Mouse (Mus musculus) lung, postnatal 25 days (tissue): ENCODE data around the gene Jhy.

Experiments used
- DNase-seq: peaks from one replicate; pipeline ENCODE4 v3.0.0; 2022; ENCODE audit warnings: low spot score

The Jhy gene

GRCm38 (mm10) chr9:40927351-40927980 lies 36.5 kb downstream of the Jhy start:
- no peak for DNase-seq

GRCm38 (mm10) chr9:40917871-40918613 lies 45.9 kb downstream of the Jhy start:
- no peak for DNase-seq

- no peak for DNase-seq
These were observed 55.0 kb downstream of the Jhy start for GRCm38 (mm10) chr9:40908915-40909314.

DNA sequence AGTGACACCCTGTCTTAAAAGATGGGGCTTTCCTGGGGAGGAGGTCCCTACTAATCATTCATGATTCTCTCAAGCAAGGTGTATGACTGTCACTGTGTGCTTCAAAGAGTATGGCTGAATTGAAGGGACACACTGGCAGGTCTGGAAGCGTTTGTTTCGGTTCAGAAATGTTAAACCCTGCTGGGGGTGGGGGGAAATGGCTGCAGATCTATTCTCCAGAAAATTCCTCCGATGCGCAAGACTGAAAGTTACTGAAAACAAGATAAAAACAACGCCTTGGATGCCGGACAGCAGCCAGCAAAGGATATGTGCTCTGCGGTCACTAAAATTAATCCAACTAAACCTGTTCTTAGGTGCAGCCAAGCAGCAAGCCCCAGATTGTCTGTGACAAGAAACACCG lies 55.5 kb downstream of the Jhy start:
- DNase-seq, result no peak

GRCm38 (mm10) chr9:40907413-40907812 lies 56.5 kb downstream of the Jhy start:
- no peak for DNase-seq

DNA sequence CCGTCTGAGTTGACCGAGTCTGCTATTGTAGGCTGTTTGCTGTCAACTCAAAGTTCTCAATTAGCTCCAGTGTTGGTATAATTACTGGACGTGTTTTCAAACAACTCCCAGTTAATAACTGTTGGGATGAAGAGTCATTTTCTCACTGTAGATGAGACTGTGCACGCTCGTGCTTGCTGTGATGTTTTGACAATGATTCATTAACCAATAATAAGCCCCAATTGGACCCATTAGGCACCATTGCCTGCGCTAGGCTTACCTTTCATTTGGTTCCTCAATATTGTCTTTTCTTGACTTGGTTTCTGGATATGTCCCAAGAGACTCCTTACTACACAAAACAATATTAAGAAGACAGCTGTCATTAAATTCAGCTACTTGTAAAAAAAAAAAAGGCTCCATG lies 71.5 kb downstream of the Jhy start:
- DNase-seq, result no peak

DNA sequence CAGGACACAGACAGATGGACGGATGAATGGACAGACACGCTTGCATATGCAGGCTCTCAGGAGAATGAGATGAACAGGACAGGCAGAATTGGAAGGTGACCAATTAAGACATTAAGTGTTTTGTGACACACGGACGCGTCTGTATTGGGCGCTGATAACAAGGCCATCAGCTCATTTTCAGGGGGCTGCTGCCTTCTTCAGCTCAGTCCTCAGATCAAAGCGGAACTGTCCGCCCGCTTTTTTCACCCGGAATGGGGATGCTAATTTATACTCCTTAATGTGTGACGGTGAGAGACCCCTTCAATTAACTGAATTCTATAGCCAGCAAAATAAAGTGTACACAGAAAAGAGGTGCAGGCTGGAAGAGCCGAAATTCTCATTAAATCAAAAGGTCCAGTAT lies 74.5 kb downstream of the Jhy start:
- DNase-seq, result no peak

DNA sequence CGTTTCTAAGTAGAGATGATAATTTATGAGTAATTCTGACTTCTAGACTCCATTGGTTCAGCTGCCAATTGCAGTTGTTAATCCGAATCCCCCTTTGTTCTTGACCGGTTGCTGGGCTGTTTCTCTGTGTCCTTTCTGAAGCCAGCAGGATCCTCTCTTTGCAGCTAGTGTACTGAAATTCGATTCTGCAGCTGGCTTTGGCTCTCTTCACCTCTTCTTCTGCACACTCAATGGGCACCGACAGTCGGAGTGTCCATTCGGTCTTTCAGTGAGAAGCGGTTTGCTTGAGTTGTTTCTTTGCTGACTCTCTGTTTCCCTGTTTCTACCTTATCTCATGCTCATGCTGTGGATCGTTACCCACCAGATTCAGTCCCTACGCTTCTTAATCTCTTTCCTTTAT lies 78.2 kb downstream of the Jhy start:
- no peak for DNase-seq

DNA sequence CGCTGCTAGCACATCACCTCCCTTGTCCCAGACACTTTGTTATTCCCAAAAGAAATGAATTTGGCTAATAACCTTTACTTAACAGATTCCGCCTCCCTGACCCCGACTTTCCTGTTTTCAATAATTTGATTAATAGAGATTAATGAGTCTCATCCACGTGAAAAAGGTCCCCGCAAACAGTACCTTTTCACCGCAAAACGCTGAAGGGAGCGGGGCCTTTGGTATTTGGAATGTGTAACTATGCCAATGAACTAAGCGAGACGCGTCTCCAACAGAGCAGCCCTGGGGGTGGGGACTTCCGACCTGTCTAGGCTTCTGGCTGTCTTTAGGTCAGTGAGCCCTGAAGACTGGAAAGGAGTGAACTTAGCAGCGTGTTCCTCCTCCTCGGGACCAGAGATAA lies 84.9 kb downstream of the Jhy start:
- no peak for DNase-seq

GRCm38 (mm10) chr9:40878291-40878945 lies 85.5 kb downstream of the Jhy start:
- no peak for DNase-seq

DNA sequence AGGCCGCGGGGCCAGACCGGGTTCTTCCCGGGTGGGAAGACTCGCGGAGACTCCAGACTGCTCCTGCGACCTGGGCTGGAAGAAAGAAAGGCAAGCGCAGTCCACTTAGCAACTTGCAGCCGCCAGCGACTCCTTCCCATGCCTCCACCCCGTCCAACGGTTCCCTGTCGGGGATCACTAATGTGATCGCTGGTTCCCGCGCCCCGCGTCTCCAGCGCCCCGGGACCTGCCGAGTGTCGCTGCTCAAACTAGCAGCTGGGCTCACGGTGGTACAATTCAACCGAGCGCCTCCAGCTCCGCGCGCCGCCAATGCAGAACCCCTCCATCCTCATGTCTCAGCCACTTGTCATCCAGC lies 86.1 kb downstream of the Jhy start:
- DNase-seq, result no peak

- DNase-seq, result no peak
These were observed 86.6 kb downstream of the Jhy start for GRCm38 (mm10) chr9:40877146-40877880.

DNA sequence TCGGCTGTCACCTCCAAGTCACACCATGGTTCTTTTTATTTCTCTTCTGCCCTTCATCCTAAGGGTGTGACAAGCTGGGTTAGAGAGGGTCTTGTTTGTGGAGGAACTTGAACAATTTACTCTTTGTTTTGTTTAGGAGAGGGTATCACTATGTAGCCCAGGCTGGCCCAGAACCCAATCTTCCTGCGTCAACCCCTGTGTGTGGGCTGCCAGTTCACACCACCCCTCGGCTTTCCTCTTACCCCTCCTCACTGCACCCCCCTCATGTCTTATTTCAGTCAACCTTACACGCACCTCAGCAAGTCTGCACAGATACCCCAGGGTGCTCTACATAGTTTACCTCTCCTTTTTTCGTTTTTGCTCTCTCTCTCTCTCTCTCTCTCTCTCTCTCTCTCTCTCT lies 87.2 kb downstream of the Jhy start:
- no peak for DNase-seq

DNA sequence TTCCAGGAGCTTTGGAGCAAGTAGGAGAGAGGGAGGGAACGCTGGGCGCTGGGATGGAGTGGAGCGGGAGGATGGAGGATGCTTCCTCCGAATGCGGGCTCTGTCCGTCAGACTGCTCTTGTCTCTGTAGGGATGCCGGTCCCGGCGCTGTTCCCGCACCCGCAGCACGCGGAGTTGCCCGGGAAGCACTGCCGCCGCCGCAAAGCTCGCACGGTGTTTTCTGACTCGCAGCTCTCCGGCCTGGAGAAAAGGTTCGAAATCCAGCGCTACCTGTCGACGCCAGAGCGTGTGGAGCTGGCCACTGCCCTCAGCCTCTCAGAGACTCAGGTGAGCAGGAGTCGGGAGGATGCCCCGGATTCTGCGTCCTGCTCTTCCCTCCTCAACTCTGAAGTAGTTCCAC lies 87.8 kb downstream of the Jhy start:
- no peak for DNase-seq

DNA sequence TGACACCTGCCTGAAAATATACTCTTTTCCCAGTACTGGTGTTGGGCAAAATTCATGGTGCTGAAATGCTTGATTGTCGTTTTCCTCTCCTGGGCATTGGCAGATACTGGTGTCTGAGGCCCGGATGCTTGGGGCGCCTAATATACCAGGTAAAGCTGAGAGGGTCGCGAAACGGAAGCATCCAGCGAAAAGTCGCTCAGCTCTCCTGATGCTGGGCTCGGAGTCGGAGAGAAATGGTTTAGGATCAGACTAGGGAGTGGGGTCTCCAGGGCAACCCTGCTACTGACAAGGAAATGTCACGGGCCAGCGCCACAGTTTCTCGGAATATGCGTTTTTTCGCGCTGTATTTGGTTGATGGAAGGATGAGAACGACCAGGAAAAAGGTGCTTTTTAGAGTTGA lies 88.5 kb downstream of the Jhy start:
- no peak for DNase-seq

- no peak for DNase-seq
These were observed 89.0 kb downstream of the Jhy start for GRCm38 (mm10) chr9:40874961-40875360.

DNA sequence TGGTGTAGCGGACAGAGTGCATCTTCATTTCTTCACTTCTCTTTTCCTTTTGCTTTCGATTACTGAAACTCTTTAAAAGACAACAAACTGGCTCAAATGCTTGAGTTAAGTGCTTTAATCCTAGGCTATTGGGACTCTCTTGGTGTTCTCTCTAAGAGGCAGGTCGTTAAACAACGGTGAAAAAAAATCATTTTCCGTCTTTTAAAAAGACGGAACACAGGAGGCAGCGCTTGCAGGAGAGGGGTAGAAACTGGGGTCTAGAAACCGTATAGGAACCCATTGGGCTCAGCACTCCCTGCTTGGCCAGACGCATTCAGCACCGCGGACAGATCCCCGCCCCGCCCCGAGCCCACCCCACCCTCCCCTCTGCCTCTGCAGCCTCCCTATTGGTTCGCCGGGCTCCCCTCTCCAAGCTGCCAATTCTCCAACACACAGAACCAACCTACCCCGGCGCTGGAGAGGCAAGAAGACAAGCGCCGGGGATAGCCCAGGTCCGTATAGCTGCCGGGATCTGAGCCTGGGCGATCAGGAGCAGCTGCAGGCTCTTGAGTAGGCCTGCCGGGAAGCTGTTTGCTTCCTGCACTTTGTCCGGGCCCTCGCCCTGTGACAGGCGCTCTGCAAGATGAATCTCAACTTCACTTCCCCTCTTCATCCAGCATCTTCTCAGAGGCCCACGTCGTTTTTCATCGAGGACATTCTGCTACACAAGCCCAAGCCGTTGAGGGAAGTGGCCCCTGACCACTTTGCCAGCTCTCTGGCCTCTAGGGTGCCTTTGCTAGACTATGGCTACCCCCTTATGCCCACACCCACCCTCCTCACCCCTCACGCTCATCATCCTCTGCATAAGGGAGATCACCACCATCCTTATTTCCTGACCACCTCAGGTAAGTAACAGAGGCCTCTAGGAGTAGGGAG lies 90.1 kb downstream of the Jhy start, which contains the start of gene Bsx:
TSS of gene Bsx (plus strand) at position 572 of the 915 bp plus-strand sequence.
- DNase-seq, result no peak

DNA sequence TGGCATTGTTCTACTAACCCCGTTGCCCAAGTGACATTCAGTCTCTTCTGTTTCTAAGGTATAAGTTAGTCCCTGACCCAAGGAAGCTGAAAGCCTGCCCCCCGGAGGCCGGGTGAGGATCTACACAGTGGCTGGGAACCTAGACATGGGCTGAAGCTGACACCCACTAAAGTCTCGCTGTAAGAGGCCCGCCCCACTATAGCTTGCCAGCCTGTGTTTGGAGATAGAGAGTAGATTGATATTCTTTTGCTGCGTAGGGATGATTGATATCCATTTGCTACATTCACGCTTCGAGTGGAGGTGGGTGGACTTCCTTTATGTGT lies 91.8 kb downstream of the Jhy start:
- DNase-seq, result peak; percentile 4

- DNase-seq, result no peak
These were observed 92.4 kb downstream of the Jhy start for GRCm38 (mm10) chr9:40871369-40872155.

- DNase-seq, result no peak
These were observed 93.6 kb downstream of the Jhy start for GRCm38 (mm10) chr9:40870331-40870730.

GRCm38 (mm10) chr9:40859196-40859595 lies 104.7 kb downstream of the Jhy start:
- no peak for DNase-seq
